Mouse (Mus musculus) intestine, embryonic 14.5 days (tissue): ENCODE measurements around the gene Macrod2. TPM values are rescaled to one million over a fixed set of nuclear protein-coding genes. Genes with fewer than 3 reads are reported as not detected.

ENCODE experiments used
- ATAC-seq: fragments of 200-750 bp; cut with Nextera tagmentation; replicated peaks from 2 replicates; pipeline ENCODE4 v1.8.0; 2017; ENCODE audit warnings: low read depth, moderate number of reproducible peaks, moderate TSS enrichment, moderate library complexity; ENCODE audit not compliant: low FRiP score, low TSS enrichment
- DNase-seq: peaks from one replicate; pipeline ENCODE4 v3.0.0-alpha.2; 2018; ENCODE audit warnings: low spot score
- H3K27ac ChIP-seq: fragments of 300-500 bp; sonication (generic); 2 replicates; pipeline ENCODE4 v1.5.1; 2014; ENCODE audit warnings: low read depth, mild to moderate bottlenecking, control low read depth
- H3K27me3 ChIP-seq: fragments of 300-500 bp; sonication (generic); replicated peaks from 2 replicates; pipeline ENCODE4 v1.6.1; 2014; ENCODE audit warnings: low read length, control low read depth; ENCODE audit not compliant: control insufficient read depth, insufficient read depth
- H3K36me3 ChIP-seq: fragments of 300-500 bp; sonication (generic); 2 replicates; pipeline ENCODE4 v1.6.1; 2014; ENCODE audit warnings: low read length, control low read depth; ENCODE audit not compliant: control insufficient read depth, insufficient read depth
- H3K4me1 ChIP-seq: fragments of 300-500 bp; sonication (generic); replicated peaks from 2 replicates; pipeline ENCODE4 v1.6.1; 2014; ENCODE audit warnings: low read length, control low read depth, mixed read lengths; ENCODE audit not compliant: control insufficient read depth, insufficient read depth
- H3K4me2 ChIP-seq: fragments of 300-500 bp; sonication (generic); 2 replicates; pipeline ENCODE4 v1.6.1; 2014; ENCODE audit warnings: low read length
- H3K4me3 ChIP-seq: fragments of 300-500 bp; sonication (generic); 2 replicates; pipeline ENCODE4 v1.5.1; 2014; ENCODE audit warnings: low read depth, low read length, control low read depth, mixed read lengths
- H3K9ac ChIP-seq: fragments of 300-500 bp; sonication (generic); 2 replicates; pipeline ENCODE4 v1.6.1; 2014; ENCODE audit warnings: mild to moderate bottlenecking, low read length
- H3K9me3 ChIP-seq: fragments of 300-500 bp; sonication (generic); 2 replicates; pipeline ENCODE4 v1.6.1; 2016; ENCODE audit warnings: low read length, control low read depth; ENCODE audit not compliant: control insufficient read depth
- WGBS: fragments of 180-500 bp; shearing (Covaris S2); extraction: QIAGEN DNeasy Blood & Tissue Kit; methylation state at CpG from one replicate; pipeline ENCODE4 v1.1.7; 2014; 5-methylcytosine and 5-hydroxymethylcytosine counted together
- polyA plus RNA-seq: library from polyadenylated mRNA; unstranded; fragments of >200 nt; fragmentation: Nextera tagmentation; extraction: Ambion mirVana; gene quantifications from 2 replicates; pipeline ENCODE4 v1.2.1, GENCODE M21; 2014

Macrod2 gene
- polyA plus RNA-seq, 1 experiment from 2014 or later, result 30.6 TPM

DNA sequence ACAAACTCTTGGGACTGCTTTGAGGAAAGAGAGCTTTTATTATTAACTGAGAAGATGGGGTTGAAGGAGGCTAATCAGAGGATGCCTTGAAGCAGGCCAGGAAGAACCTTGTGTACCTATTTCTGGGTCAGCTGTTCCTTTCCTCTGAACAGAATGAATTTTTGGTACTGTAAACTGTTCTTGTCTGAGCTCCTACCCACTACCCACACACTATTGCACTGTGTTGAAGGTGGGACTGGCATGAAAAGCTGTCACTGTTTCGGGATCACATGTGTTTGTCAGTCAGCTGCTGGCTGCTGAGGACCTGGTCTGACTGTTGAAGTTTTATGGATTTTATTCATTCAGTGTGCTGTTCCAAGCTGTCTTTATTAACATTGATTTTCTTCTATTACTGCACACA lies 1862.4 kb downstream of the Macrod2 start:
- WGBS, result 100% methylated on average over 1 of the region's 1 CpGs
- Histone ChIP-seq H3K36me3 (no peaks in the 10 kb centered on the region), H3K4me1 (no peaks in the 10 kb centered on the region), H3K4me3 (no peak overlapping the region), H3K27ac (no peak overlapping the region), H3K27me3 (no peaks in the 10 kb centered on the region), H3K9me3 (no peaks in the 10 kb centered on the region), H3K4me2 (no peak overlapping the region), H3K9ac (no peak overlapping the region)
- DNase-seq (no peak), ATAC-seq (no peak)

DNA sequence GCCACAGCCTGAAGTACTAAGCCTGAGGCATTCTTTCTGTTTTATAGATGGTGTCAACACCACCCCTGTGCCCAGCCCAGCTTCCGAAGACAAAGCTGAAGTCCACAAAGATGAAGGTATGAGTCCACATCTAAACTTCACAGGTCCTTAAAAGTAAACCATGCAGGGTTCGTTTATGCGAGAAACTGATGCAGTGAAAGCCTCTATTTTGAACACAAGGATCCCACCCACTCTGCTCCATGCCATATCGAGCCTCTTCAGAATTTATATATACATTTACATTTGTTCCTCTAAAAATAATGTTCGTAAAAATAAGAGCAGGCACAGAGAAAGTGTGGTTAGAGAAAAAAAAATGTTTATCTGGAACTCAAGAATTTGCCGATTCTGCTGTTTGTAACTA lies 1865.9 kb downstream of the Macrod2 start:
- ATAC-seq (no peak), DNase-seq (no peak)
- H3K9ac ChIP-seq, result no peak overlapping the region
- no peak overlapping the region for H3K27ac ChIP-seq
- H3K4me3 ChIP-seq, result no peak overlapping the region
- WGBS, result 55% methylated on average over 6 of the region's 6 CpGs
- H3K27me3 ChIP-seq, result no peaks in the 10 kb centered on the region
- no peak overlapping the region for H3K4me2 ChIP-seq
- no peaks in the 10 kb centered on the region for H3K36me3 ChIP-seq
- H3K9me3 ChIP-seq, result no peaks in the 10 kb centered on the region
- H3K4me1 ChIP-seq, result no peaks in the 10 kb centered on the region

DNA sequence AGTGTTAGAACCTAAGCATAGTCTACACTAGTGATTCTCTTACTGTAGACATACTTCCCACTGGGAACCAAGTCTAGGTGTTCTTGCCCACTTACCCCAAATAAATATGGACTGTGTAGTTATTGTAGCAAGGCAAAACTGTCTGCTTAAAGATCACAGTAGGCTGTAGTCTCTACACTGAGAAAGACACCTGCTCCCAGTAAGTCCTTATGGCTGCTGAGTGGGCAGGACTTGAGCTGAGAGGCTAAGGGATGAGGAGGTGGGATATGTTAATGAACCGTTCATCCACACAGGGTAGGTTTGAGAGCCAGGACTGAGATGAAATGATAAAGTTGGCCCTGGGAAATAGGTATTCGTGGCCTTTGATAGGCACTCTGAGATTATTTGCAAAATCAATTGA lies 1869.6 kb downstream of the Macrod2 start:
- H3K27me3 ChIP-seq, result no peaks in the 10 kb centered on the region
- ATAC-seq, result no peak
- no peak overlapping the region for H3K27ac ChIP-seq
- H3K36me3 ChIP-seq, result no peaks in the 10 kb centered on the region
- no peaks in the 10 kb centered on the region for H3K9me3 ChIP-seq
- 82% methylated on average over 2 of the region's 2 CpGs for WGBS
- H3K4me3 ChIP-seq, result no peak overlapping the region
- no peak overlapping the region for H3K4me2 ChIP-seq
- H3K4me1 ChIP-seq, result no peaks in the 10 kb centered on the region
- no peak overlapping the region for H3K9ac ChIP-seq
- no peak for DNase-seq

DNA sequence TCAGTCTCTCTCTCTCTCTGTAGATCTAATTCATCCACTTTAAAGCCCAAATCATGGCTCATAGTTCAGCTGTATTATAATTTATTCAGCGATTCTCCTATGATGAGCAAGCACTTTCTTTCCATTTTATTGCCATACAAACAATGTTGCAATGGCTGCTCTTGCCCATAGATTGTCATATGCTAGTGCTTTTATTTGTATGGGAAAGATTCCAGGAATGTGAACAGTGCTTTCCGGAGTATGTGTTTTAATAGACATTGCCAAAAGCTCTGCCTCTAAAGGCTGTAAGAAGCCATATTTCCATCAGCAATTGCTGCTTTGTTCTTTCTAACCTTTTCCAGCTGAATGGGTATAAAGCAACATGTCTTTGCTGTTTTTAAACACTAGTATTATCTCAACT lies 1872.7 kb downstream of the Macrod2 start:
- no peak for ATAC-seq
- Histone ChIP-seq H3K4me1 (no peaks in the 10 kb centered on the region), H3K4me3 (no peak overlapping the region), H3K9me3 (no peaks in the 10 kb centered on the region), H3K27ac (no peak overlapping the region), H3K27me3 (no peaks in the 10 kb centered on the region), H3K36me3 (no peaks in the 10 kb centered on the region), H3K4me2 (no peak overlapping the region), H3K9ac (no peak overlapping the region)
- no peak for DNase-seq
- WGBS, result 78% methylated on average over 2 of the region's 2 CpGs

DNA sequence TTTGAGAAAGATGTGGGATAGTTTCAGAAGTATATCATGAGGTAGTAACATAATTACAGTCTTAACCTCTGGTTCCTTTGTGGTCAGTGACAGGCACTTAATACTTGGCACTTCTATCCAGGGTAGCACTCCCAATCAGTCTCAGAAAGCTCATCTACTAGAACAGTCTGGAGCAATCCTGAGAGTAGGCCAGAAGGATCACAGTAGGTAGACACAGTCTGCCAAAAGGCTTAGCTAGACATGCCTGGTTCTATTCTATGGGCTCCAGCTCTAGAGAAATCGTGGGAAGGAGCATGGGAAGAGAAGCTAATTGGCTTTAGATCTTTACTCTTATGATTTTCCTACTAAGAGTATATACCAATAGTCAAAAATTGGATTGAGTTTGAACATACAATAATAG lies 1891.7 kb downstream of the Macrod2 start:
- Histone ChIP-seq H3K4me2 (no peak overlapping the region), H3K27ac (no peak overlapping the region), H3K4me1 (no peaks in the 10 kb centered on the region), H3K9ac (no peak overlapping the region), H3K27me3 (no peaks in the 10 kb centered on the region), H3K4me3 (no peak overlapping the region), H3K9me3 (no peaks in the 10 kb centered on the region), H3K36me3 (no peaks in the 10 kb centered on the region)
- WGBS, result 59% methylated on average over 1 of the region's 1 CpGs
- no peak for ATAC-seq
- DNase-seq, result no peak

DNA sequence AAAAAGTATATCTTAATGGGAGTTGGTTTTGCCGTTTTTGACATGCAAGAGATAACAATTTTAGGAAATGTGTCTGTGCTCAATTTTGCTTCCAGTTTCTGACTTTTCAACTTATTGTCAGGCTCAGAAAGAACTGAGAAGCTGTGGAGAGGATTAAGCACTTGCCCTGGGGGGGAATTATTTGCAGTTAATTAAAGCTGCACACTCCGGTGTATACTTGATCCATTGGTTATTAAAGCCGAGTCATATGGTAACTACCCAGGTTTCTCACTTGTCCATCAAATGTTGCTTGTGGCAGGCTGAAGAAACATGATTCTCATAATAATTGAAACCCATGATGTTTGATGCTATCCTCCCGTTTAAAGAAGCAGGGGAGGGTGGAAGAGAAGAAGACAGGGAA lies 1899.7 kb downstream of the Macrod2 start:
- 82% methylated on average over 4 of the region's 4 CpGs for WGBS

DNA sequence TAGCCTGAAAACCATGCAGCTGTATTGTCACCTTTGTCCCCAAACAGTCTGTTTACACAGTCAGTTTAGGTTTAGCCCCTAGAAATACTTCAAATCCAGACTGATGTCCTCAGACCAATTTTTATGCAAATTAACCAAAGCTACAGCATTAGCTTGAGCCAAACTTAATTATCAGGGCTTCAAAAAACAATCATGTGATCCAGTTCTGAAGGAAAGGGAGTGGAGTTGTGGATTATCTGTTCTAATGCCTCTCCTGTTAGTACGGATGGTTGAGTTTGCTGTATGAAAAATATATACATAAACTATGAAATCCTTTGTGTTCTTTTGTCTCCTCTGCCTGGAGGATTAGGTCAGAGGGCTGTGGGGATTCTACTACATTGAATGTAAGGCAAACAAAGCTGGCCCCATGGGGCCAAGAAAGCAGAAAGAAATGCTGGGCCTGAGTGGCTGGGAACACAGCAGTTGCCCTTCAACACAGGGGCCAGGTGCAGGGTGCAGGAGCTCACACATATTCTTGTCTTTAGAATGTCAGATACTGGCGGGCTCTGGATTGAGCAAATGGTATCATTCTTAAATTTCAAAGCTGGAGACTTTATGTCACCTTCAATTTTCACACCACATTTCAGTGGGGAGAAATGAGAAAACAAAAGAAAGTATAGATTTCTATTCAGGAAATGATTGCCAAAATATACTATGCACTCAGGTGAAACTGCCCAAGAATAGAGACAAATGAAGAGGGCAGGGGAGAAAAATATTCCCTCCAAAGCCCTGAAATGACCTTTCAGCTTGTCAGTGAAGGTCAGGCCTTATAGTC lies 1908.2 kb downstream of the Macrod2 start:
- no peak for ATAC-seq
- WGBS, result 52% methylated on average over 2 of the region's 2 CpGs
- Histone ChIP-seq H3K4me1 (no peaks in the 10 kb centered on the region), H3K27me3 (no peaks in the 10 kb centered on the region), H3K4me3 (no peak overlapping the region), H3K9me3 (no peaks in the 10 kb centered on the region), H3K36me3 (no peaks in the 10 kb centered on the region), H3K9ac (no peak overlapping the region), H3K4me2 (no peak overlapping the region), H3K27ac (no peak overlapping the region)
- no peak for DNase-seq

More for the DNA sequence above, 1899.7 kb downstream of the Macrod2 start:
- no peak overlapping the region for H3K9ac ChIP-seq
- no peak for DNase-seq
- no peaks in the 10 kb centered on the region for H3K27me3 ChIP-seq
- no peaks in the 10 kb centered on the region for H3K9me3 ChIP-seq
- no peak for ATAC-seq
- no peaks in the 10 kb centered on the region for H3K36me3 ChIP-seq
- no peaks in the 10 kb centered on the region for H3K4me1 ChIP-seq
- H3K27ac ChIP-seq, result no peak overlapping the region
- H3K4me2 ChIP-seq, result no peak overlapping the region
- no peak overlapping the region for H3K4me3 ChIP-seq

DNA sequence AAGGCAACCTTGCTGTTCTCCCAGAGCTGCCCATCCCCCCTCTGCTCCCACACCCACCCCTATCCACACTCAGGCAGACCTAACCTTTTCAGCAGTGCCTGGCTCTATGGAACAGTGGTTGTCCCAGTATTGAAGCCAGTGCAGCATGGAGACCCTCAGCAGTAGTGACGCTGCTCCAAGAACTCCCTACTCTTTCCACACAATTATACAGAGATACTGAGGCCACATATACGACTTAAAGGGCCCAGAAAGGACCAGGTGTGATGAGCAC lies 1908.7 kb downstream of the Macrod2 start:
- Histone ChIP-seq H3K4me1 (no peaks in the 10 kb centered on the region), H3K4me3 (no peak overlapping the region), H3K36me3 (no peaks in the 10 kb centered on the region), H3K4me2 (no peak overlapping the region), H3K9me3 (no peaks in the 10 kb centered on the region), H3K27me3 (no peaks in the 10 kb centered on the region), H3K27ac (no peak overlapping the region), H3K9ac (no peak overlapping the region)
- ATAC-seq (no peak), DNase-seq (no peak)
- 77% methylated on average over 2 of the region's 2 CpGs for WGBS

DNA sequence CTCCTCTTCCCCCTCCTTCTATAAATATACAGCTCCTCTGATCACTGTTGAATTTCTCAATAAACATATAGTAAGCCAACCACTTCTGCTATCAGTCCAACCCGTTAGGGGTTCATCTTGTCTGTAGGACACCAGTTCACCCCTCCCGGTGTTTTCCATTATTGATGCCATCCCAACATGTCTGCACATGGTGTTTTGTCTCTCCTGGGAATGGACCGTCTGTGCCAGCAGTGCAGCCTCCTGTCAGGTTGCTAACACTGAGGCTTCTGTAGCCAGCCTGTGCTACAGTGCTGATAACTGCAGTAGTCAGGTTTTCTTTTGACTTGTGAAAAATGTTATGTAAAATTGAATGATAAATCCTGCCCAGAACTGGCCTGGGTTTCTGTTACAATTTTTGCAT lies 1928.0 kb downstream of the Macrod2 start:
- Histone ChIP-seq H3K27ac (no peak overlapping the region), H3K4me3 (no peak overlapping the region), H3K9me3 (no peaks in the 10 kb centered on the region), H3K9ac (no peak overlapping the region), H3K4me2 (no peak overlapping the region), H3K36me3 (no peaks in the 10 kb centered on the region), H3K27me3 (no peaks in the 10 kb centered on the region), H3K4me1 (no peaks in the 10 kb centered on the region)
- ATAC-seq (no peak), DNase-seq (no peak)
- 81% methylated on average over 3 of the region's 3 CpGs for WGBS
